Mouse (Mus musculus) limb, embryonic 15.5 days (tissue): Measurements from ENCODE around the gene Ak5. TPM values are rescaled to one million over a fixed set of nuclear protein-coding genes. Genes with fewer than 3 reads are reported as not detected.

Source experiments
- ATAC-seq: fragments of 200-750 bp; cut with Nextera tagmentation; 2 replicates; pipeline ENCODE4 v1.8.0; 2017; ENCODE audit warnings: low read depth, moderate TSS enrichment; ENCODE audit not compliant: insufficient number of reproducible peaks, low FRiP score, low TSS enrichment
- H3K27ac ChIP-seq: fragments of 300-500 bp; sonication (generic); 2 replicates; pipeline ENCODE4 v1.5.1; 2015; ENCODE audit warnings: moderate library complexity, mild to moderate bottlenecking, inconsistent platforms
- H3K27me3 ChIP-seq: fragments of 300-500 bp; sonication (generic); 2 replicates; pipeline ENCODE4 v1.6.1; 2015; ENCODE audit warnings: inconsistent platforms
- H3K36me3 ChIP-seq: fragments of 300-500 bp; sonication (generic); 2 replicates; pipeline ENCODE4 v1.6.1; 2015; ENCODE audit warnings: inconsistent platforms
- H3K4me1 ChIP-seq: fragments of 300-500 bp; sonication (generic); 2 replicates; pipeline ENCODE4 v1.6.1; 2015; ENCODE audit warnings: inconsistent platforms
- H3K4me2 ChIP-seq: fragments of 300-500 bp; sonication (generic); 2 replicates; pipeline ENCODE4 v1.6.1; 2015; ENCODE audit warnings: mild to moderate bottlenecking, inconsistent platforms
- H3K4me3 ChIP-seq: fragments of 300-500 bp; sonication (generic); 2 replicates; pipeline ENCODE4 v1.5.1; 2015; ENCODE audit warnings: mild to moderate bottlenecking, inconsistent platforms
- H3K9ac ChIP-seq: fragments of 300-500 bp; sonication (generic); 2 replicates; pipeline ENCODE4 v1.6.1; 2015; ENCODE audit warnings: inconsistent platforms
- H3K9me3 ChIP-seq: fragments of 300-500 bp; sonication (generic); 2 replicates; pipeline ENCODE4 v1.6.1; 2016; ENCODE audit warnings: inconsistent platforms
- whole genome bisulfite sequencing: fragments of 180-500 bp; shearing (Covaris S2); methylation state at CpG from one replicate; pipeline ENCODE4 v1.1.7; 2015; 5-methylcytosine and 5-hydroxymethylcytosine counted together
- polyA plus RNA-seq: library from polyadenylated mRNA; unstranded; fragments of >200 nt; fragmentation: Nextera tagmentation; extraction: Ambion mirVana; gene quantifications from 2 replicates; pipeline ENCODE4 v1.2.1, GENCODE M21; 2015

The Ak5 gene
- polyA plus RNA-seq, 1 experiment from 2014 or later: 2.0 TPM

- no peak overlapping the region for H3K4me3 ChIP-seq
These were observed 141.4 kb downstream of the Ak5 start for GRCm38 (mm10) chr3:152526721-152527120.

GRCm38 (mm10) chr3:152523315-152523638 lies 144.9 kb downstream of the Ak5 start:
- H3K9me3 ChIP-seq: no peaks in the 10 kb centered on the region
- no peaks in the 10 kb centered on the region for H3K4me1 ChIP-seq
- no peak overlapping the region for H3K4me3 ChIP-seq
- WGBS: 32% methylated on average over 4 of the region's 4 CpGs
- H3K27ac ChIP-seq: no peak overlapping the region
- no peaks in the 10 kb centered on the region for H3K27me3 ChIP-seq
- ATAC-seq: no peak
- no peaks in the 10 kb centered on the region for H3K36me3 ChIP-seq
- no peak overlapping the region for H3K9ac ChIP-seq
- no peak overlapping the region for H3K4me2 ChIP-seq

More at GRCm38 (mm10) chr3:152526721-152527120, 141.4 kb downstream of the Ak5 start:
- H3K27me3 ChIP-seq: no peaks in the 10 kb centered on the region
- 77% methylated on average over 8 of the region's 8 CpGs for WGBS
- no peak for ATAC-seq
- H3K27ac ChIP-seq: no peak overlapping the region
- no peak overlapping the region for H3K9ac ChIP-seq
- no peak overlapping the region for H3K4me2 ChIP-seq
- no peaks in the 10 kb centered on the region for H3K4me1 ChIP-seq
- H3K9me3 ChIP-seq: no peaks in the 10 kb centered on the region
- no peaks in the 10 kb centered on the region for H3K36me3 ChIP-seq

GRCm38 (mm10) chr3:152522634-152523314 lies 145.4 kb downstream of the Ak5 start:
- Histone ChIP-seq H3K4me2 (no peak overlapping the region), H3K27me3 (no peaks in the 10 kb centered on the region), H3K36me3 (no peaks in the 10 kb centered on the region), H3K4me3 (no peak overlapping the region), H3K9ac (no peak overlapping the region), H3K9me3 (no peaks in the 10 kb centered on the region), H3K4me1 (no peaks in the 10 kb centered on the region), H3K27ac (no peak overlapping the region)
- no peak for ATAC-seq
- WGBS: 20% methylated on average over 6 of the region's 6 CpGs

DNA sequence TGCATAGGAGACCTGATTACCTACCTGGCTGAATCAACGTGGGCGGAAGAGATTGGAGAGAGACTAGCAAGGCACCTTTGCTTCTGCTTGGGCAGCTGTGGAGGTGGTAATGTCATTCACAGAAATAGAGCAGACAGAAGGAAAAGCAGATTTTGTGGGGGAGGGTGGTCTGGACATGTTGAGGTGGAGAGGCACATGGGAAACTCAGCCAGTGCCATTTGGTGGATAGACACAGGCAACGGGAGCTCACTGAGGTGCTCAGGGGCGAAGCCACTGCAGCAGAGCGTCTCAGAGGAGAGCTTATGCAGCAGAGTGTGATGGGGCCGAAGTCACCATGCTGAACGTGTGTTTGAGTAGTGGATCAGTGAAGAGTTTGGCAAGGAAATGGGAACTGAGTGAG lies 147.1 kb downstream of the Ak5 start:
- no peak overlapping the region for H3K4me3 ChIP-seq
- ATAC-seq: no peak
- H3K4me1 ChIP-seq: no peaks in the 10 kb centered on the region
- H3K9ac ChIP-seq: no peak overlapping the region
- H3K9me3 ChIP-seq: no peaks in the 10 kb centered on the region
- WGBS: 75% methylated on average over 7 of the region's 7 CpGs
- no peaks in the 10 kb centered on the region for H3K36me3 ChIP-seq
- H3K27me3 ChIP-seq: no peaks in the 10 kb centered on the region
- no peak overlapping the region for H3K4me2 ChIP-seq
- no peak overlapping the region for H3K27ac ChIP-seq

DNA sequence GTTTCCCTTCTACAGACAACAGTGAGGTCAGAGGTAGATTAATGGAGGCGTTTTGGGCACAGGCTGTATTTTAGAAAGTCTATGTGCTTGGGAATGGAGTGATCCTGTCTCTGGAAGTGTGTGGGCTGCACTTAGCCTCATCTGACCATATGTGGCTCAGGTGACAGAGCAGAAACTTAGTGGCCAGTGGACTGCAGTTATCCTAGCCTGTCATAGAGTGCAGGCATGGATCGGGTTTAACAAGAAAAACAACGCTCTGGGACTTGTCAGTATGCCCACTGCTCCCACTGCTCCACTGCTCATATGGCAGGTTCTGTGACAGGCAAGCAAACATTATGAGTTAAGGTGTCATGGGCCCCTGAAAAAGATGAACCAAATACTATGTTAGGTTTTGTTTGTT lies 148.1 kb downstream of the Ak5 start:
- no peak for ATAC-seq
- Histone ChIP-seq H3K9me3 (no peaks in the 10 kb centered on the region), H3K4me1 (0 out of 2 replicates have a peak, but pooled peaks cover 2% of the 10 kb centered on the region)

DNA sequence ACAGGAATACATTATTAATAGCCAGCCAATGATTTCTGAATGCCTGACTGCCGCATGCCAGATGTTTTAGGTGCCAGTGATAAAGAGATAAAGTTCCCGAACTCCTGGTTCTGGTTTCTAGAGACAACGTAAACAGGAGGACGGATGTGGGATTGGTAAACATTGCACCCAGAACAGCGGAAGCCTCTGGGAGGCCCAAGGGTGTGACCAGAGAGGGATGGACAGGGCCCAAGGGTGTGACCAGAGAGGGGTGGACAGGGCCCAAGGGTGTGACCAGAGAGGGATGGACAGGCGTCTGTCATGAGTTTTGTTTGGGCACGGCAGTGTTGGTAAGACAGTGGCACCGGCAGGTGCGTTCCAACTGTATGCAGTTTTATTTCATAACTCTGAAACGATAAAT lies 148.6 kb downstream of the Ak5 start:
- no peaks in the 10 kb centered on the region for H3K36me3 ChIP-seq
- no peak overlapping the region for H3K4me3 ChIP-seq
- no peak overlapping the region for H3K27ac ChIP-seq
- H3K9ac ChIP-seq: no peak overlapping the region
- no peak overlapping the region for H3K4me2 ChIP-seq
- H3K27me3 ChIP-seq: no peaks in the 10 kb centered on the region
- H3K4me1 ChIP-seq: 0 out of 2 replicates have a peak, but pooled peaks cover 2% of the 10 kb centered on the region
- no peaks in the 10 kb centered on the region for H3K9me3 ChIP-seq
- no peak for ATAC-seq
- WGBS: 78% methylated on average over 10 of the region's 10 CpGs

More for the DNA sequence above, 148.1 kb downstream of the Ak5 start:
- H3K9ac ChIP-seq: no peak overlapping the region
- no peak overlapping the region for H3K4me2 ChIP-seq
- no peaks in the 10 kb centered on the region for H3K27me3 ChIP-seq
- H3K27ac ChIP-seq: no peak overlapping the region
- WGBS: 53% methylated on average over 3 of the region's 3 CpGs
- H3K36me3 ChIP-seq: no peaks in the 10 kb centered on the region
- H3K4me3 ChIP-seq: no peak overlapping the region

- Histone ChIP-seq H3K4me2 (no peak overlapping the region), H3K9me3 (no peaks in the 10 kb centered on the region), H3K4me1 (0 out of 2 replicates have a peak, but pooled peaks cover 2% of the 10 kb centered on the region), H3K9ac (no peak overlapping the region), H3K27ac (no peak overlapping the region), H3K27me3 (no peaks in the 10 kb centered on the region), H3K36me3 (no peaks in the 10 kb centered on the region), H3K4me3 (no peak overlapping the region)
- no peak for ATAC-seq
- WGBS: 72% methylated on average over 3 of the region's 3 CpGs
These were observed 151.6 kb downstream of the Ak5 start for GRCm38 (mm10) chr3:152516569-152516968.

- Histone ChIP-seq H3K4me3 (no peak overlapping the region), H3K27ac (no peak overlapping the region), H3K4me2 (no peak overlapping the region), H3K36me3 (no peaks in the 10 kb centered on the region), H3K9ac (no peak overlapping the region), H3K4me1 (0 out of 2 replicates have a peak, but pooled peaks cover 2% of the 10 kb centered on the region), H3K9me3 (no peaks in the 10 kb centered on the region), H3K27me3 (no peaks in the 10 kb centered on the region)
- WGBS: 67% methylated on average over 6 of the region's 6 CpGs
- no peak for ATAC-seq
These were observed 152.2 kb downstream of the Ak5 start for GRCm38 (mm10) chr3:152515959-152516358.

DNA sequence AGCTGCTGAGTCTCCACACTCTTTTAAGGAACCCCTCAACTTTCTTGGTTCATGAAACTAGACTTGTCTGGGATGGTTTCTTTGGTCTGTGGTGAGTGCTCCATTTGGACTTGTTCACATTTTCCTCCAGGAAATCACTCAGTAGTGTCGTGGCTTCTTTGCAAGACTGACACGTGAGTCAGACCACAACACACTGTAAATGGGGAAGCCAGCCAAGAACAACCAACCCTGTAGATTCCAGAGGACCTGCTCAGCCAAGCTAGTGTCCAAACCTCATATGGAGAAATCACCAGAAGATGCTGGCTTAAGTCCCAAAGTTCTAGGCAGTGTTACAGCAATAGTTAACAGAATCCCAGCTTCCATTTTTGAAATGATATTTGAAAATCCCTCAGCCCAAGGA lies 155.6 kb downstream of the Ak5 start:
- 45% methylated on average over 2 of the region's 2 CpGs for WGBS
- Histone ChIP-seq H3K4me1 (0 out of 2 replicates have a peak, but pooled peaks cover 2% of the 10 kb centered on the region), H3K27ac (no peak overlapping the region), H3K4me3 (no peak overlapping the region), H3K9me3 (no peaks in the 10 kb centered on the region), H3K27me3 (no peaks in the 10 kb centered on the region), H3K9ac (no peak overlapping the region), H3K36me3 (no peaks in the 10 kb centered on the region), H3K4me2 (no peak overlapping the region)
- no peak for ATAC-seq

DNA sequence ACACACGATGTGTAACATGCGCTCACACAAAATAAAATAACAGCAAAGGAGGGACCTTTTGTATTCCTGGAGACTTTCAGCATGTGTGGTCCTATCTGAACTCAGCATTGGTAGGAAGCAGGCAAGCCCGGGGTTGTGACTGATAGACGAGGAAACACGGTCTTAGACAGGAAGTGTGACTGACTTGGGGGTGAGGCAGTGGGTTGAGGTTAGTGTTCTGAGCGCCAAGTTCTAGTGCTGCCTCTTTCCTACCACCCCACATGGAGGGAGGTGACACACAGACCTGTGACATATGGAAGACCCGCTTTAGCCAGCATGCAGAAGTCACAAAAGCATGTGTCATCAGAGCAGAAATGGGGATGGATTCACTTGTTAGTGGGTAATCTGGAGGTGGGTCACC lies 158.9 kb downstream of the Ak5 start:
- Histone ChIP-seq H3K4me2 (no peak overlapping the region), H3K9me3 (no peaks in the 10 kb centered on the region), H3K36me3 (no peaks in the 10 kb centered on the region), H3K27me3 (no peaks in the 10 kb centered on the region), H3K4me3 (no peak overlapping the region), H3K27ac (no peak overlapping the region), H3K4me1 (no peaks in the 10 kb centered on the region), H3K9ac (no peak overlapping the region)
- no peak for ATAC-seq
- WGBS: 87% methylated on average over 7 of the region's 7 CpGs

DNA sequence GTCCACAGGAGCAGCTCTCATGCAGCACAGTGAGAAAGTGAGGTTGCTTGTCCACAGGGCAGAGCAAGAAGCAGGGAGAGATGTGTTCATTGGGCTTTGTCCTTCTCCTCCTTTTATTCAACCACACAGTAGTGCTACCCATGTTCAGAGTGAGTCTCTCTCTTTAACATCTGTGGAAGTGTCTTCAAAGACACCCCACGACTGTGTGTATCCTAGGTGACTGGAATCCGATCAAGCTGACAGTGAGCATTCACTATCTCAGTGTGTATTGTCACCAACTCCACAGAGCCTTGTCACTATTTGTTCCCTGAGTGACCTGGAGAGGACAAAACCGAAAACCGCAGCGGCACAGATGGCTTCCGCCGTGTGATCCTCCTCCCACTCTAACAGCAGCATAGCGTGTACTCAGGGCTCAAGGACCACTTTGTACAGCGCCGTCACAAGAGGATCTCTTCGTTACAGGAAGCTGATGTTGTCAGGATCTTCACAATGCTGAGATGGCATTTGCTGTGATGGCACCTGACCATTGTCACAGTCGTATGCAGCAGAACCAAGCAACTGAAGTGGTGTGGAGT lies 159.7 kb downstream of the Ak5 start:
- H3K27ac ChIP-seq: no peak overlapping the region
- H3K27me3 ChIP-seq: no peaks in the 10 kb centered on the region
- no peak overlapping the region for H3K4me2 ChIP-seq
- H3K9ac ChIP-seq: no peak overlapping the region
- no peak for ATAC-seq
- H3K36me3 ChIP-seq: no peaks in the 10 kb centered on the region
- no peaks in the 10 kb centered on the region for H3K4me1 ChIP-seq
- WGBS: 88% methylated on average over 12 of the region's 12 CpGs
- H3K9me3 ChIP-seq: no peaks in the 10 kb centered on the region
- H3K4me3 ChIP-seq: no peak overlapping the region

DNA sequence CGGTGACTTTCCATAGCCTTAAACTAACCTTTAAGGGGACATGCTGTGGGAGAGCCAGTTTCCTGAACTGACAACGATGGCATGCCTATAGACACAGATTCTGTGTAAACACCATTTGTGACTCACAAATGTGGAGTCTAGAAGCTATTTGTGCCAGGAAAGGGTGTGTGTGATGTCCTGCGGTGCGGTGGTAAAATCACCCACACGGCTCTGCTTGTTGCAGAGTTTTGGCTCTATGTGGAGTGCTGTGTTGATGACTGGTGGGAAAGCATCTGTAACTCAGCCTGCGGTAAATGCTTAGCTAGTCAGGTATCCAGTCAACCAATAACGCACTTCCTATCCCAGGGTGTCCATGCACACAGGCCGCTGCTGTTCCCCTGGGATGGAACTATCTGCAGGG lies 160.3 kb downstream of the Ak5 start:
- Histone ChIP-seq H3K9me3 (no peaks in the 10 kb centered on the region), H3K27ac (no peak overlapping the region), H3K4me1 (no peaks in the 10 kb centered on the region), H3K36me3 (no peaks in the 10 kb centered on the region), H3K4me3 (no peak overlapping the region), H3K4me2 (no peak overlapping the region), H3K27me3 (no peaks in the 10 kb centered on the region), H3K9ac (no peak overlapping the region)
- WGBS: 66% methylated on average over 8 of the region's 8 CpGs
- no peak for ATAC-seq
